Mouse (Mus musculus): ENCODE measurements around the gene Grik2.
"Not testable (repeated sequence)": the region's sequence is repeated elsewhere in the genome, so short reads cannot be mapped to it uniquely, and the experiment has no call there.

The Grik2 gene

GRCm38 (mm10) chr10:49647116-49647515 lies 141.4 kb downstream of the Grik2 start:
- no peak for DNase-seq (ENCODE audit: low spot score)

GRCm38 (mm10) chr10:49639901-49640300 lies 148.7 kb downstream of the Grik2 start:
- no peak for DNase-seq (ENCODE audit: low spot score)

- no peak for DNase-seq (ENCODE audit: low spot score)
These were observed 164.6 kb downstream of the Grik2 start for GRCm38 (mm10) chr10:49623951-49624350.

- no peak for DNase-seq (ENCODE audit: low spot score)
These were observed 190.9 kb downstream of the Grik2 start for GRCm38 (mm10) chr10:49597652-49598051.

- no peak for DNase-seq (ENCODE audit: low spot score)
These were observed 215.1 kb downstream of the Grik2 start for GRCm38 (mm10) chr10:49573514-49573913.

GRCm38 (mm10) chr10:49559872-49560407 lies 228.6 kb downstream of the Grik2 start:
- DNase-seq (ENCODE audit: low spot score), result no peak

GRCm38 (mm10) chr10:49542249-49542648 lies 246.3 kb downstream of the Grik2 start:
- no peak for DNase-seq (ENCODE audit: low spot score)

GRCm38 (mm10) chr10:49519752-49520151 lies 268.8 kb downstream of the Grik2 start:
- DNase-seq (ENCODE audit: low spot score), result no peak

GRCm38 (mm10) chr10:49500628-49501027 lies 287.9 kb downstream of the Grik2 start:
- DNase-seq (ENCODE audit: low spot score), result no peak

GRCm38 (mm10) chr10:49497302-49497701 lies 291.3 kb downstream of the Grik2 start:
- no peak for DNase-seq (ENCODE audit: low spot score)

GRCm38 (mm10) chr10:49481439-49481838 lies 307.1 kb downstream of the Grik2 start:
- DNase-seq (ENCODE audit: low spot score), result no peak

- DNase-seq (ENCODE audit: low spot score), result no peak
These were observed 308.3 kb downstream of the Grik2 start for GRCm38 (mm10) chr10:49480085-49480749.

GRCm38 (mm10) chr10:49473613-49474012 lies 315.0 kb downstream of the Grik2 start:
- DNase-seq (ENCODE audit: low spot score), result no peak

GRCm38 (mm10) chr10:49456791-49457190 lies 331.8 kb downstream of the Grik2 start:
- no peak for DNase-seq (ENCODE audit: low spot score)

GRCm38 (mm10) chr10:49453535-49453934 lies 335.0 kb downstream of the Grik2 start:
- no peak for DNase-seq (ENCODE audit: low spot score)

- DNase-seq (ENCODE audit: low spot score), result no peak
These were observed 347.2 kb downstream of the Grik2 start for GRCm38 (mm10) chr10:49441369-49441768.

- DNase-seq (ENCODE audit: low spot score), result no peak
These were observed 351.5 kb downstream of the Grik2 start for GRCm38 (mm10) chr10:49437057-49437456.

GRCm38 (mm10) chr10:49436301-49436700 lies 352.3 kb downstream of the Grik2 start:
- no peak for DNase-seq (ENCODE audit: low spot score)

- no peak for DNase-seq (ENCODE audit: low spot score)
These were observed 355.7 kb downstream of the Grik2 start for GRCm38 (mm10) chr10:49432825-49433224.

GRCm38 (mm10) chr10:49417206-49417605 lies 371.4 kb downstream of the Grik2 start:
- DNase-seq (ENCODE audit: low spot score), result not testable (repeated sequence)

GRCm38 (mm10) chr10:49382996-49383395 lies 405.6 kb downstream of the Grik2 start:
- DNase-seq (ENCODE audit: low spot score), result no peak

GRCm38 (mm10) chr10:49381852-49382251 lies 406.7 kb downstream of the Grik2 start:
- no peak for DNase-seq (ENCODE audit: low spot score)

- DNase-seq (ENCODE audit: low spot score), result no peak
These were observed 420.0 kb downstream of the Grik2 start for GRCm38 (mm10) chr10:49368601-49369000.

GRCm38 (mm10) chr10:49365262-49365661 lies 423.3 kb downstream of the Grik2 start:
- DNase-seq (ENCODE audit: low spot score), result no peak

All from T-cell, adult 2 months (primary cell).